Mouse (Mus musculus) layer of hippocampus, postnatal 10 days (tissue): Measurements from ENCODE around the gene Akap5. TPM values are rescaled to one million over a fixed set of nuclear protein-coding genes. Genes with fewer than 3 reads are reported as not detected.
A peak's percentile ranks its signal among the peaks of the same experiment; 100 is the strongest.

Experiments used
- DNase-seq, 2 experiments: peaks; one replicate each; pipeline ENCODE4 v3.0.0; 2021; ENCODE audit warnings: low spot score in 2 of 2
- total RNA-seq, 2 experiments: library from RNA; stranded (reverse); gene quantifications; 2 replicates each; pipeline ENCODE4 v1.2.3; 2021

Gene Akap5
- total RNA-seq, 2 experiments from 2014 or later = 48.9 to 52.7 TPM

- DNase-seq = no peak
These were observed 43.6 kb downstream of the Akap5 start for GRCm38 (mm10) chr12:76368201-76368789.

- DNase-seq = no peak
These were observed 44.1 kb downstream of the Akap5 start for GRCm38 (mm10) chr12:76368790-76369205.

DNA sequence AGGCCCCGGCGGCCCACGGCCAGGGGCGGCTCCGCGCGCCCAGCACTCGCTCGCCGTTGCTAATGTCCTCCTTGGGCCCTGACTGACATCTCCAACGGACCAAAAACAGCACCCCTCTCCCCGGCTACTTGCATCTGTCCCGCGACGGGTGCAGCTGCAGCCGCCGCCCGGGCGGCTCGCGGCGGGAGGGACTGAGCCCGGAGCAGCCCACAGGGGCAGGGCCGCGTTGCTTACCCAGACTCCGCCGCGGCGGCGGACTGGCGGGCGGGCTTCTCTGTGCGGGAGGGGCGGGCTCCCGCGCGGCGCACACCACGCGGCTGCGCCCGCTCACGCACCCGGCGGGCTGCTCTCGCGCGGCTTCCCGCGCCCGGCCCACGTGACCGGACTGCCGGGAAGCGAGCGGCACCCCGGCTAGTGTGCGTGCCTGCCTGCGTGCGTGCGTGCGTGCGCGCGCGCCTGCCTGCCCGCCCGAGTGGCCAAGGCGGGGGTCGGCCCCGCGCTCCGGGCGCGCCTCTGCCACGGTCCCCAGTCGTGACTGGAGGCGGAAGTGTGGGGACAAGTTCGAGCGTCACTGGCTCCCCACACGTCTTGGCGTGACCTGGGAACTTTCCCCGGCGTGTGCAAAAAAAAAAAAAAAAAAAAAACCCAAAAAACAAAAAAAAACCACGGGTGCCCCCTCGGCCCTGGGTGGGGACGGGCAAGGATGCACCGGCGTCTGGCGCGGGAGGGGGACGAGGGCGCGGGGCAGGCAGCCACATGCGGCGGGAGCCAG is 44.7 kb downstream of the Akap5 start, which contains the start of gene Zbtb25:
Gene Zbtb25, minus strand, starts transcription at position 397 of the 772 bp plus-strand sequence.
- DNase-seq = peak; percentile 81 to 89

DNA sequence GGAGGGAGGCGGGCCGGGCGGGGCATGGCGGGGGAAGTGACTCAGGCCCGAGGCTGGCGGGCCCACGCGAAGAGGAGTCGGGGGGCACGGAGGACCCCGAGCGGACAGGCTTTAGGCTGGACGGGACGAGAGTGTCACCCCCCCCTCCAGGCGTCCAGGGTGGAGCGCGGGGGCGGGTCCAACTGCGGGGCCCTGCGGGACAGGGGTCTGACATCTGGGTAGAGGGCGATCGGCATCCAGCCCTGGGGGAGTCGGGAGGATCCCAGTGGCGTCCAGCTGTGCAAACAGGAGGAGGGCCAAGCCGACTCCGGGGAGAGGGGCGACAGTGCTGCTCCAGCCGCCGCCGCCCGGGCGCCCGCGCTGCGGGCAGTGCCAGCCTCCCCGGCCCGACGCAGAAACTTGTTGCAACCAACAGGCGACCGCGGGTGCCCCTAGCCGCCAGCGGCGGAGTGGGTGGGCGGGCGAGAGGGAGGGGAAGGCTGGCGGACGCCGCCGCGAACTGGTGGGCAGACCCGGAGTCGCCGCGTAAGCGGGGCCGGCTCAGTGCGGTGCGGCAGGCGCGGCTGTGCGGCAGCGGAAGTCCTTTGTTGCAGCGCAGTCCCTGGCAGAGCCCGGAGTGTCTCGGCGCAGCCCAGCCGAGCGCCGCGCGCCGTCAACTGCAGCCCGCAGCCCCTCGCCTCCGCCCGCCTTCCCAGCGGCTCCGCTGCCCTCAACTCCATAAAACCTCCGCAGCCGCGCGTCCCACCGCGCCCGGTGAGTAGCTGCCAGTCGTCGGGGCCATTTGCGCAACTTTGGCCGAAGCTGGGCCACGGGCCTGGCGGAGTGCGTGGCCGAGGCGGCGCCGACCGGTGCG is 45.5 kb downstream of the Akap5 start, which contains the start of gene Zbtb1:
Gene Zbtb1, plus strand, starts transcription at position 289 of the 853 bp plus-strand sequence.
- DNase-seq = peak; percentile 80 to 86

- peak; percentile 68 to 74 for DNase-seq
These were observed 46.3 kb downstream of the Akap5 start for GRCm38 (mm10) chr12:76370831-76371571.

DNA sequence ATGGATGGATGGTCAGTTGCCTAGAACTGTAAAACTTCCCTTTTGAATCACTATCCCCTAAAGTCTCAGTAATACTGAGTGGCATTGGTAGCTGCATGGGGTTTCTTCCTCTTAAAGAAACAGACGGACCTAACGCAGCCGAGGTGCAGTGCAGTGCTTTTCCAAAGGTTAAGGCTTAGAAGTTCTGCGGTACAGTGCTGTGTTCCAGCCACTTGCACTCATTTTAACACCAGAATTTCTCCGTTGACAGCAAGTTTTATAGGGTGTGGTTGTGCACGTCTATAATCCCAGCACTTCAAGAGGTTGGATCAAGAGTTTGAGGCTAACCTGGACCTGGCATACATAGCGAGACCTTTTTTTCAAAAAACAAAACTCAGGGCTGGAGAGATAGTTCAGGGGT is 47.4 kb downstream of the Akap5 start:
- no peak for DNase-seq

- DNase-seq = no peak
These were observed 48.5 kb downstream of the Akap5 start for GRCm38 (mm10) chr12:76372881-76373818.

- DNase-seq = no peak
These were observed 49.3 kb downstream of the Akap5 start for GRCm38 (mm10) chr12:76373991-76374390.

- no peak for DNase-seq
These were observed 50.2 kb downstream of the Akap5 start for GRCm38 (mm10) chr12:76374911-76375310.

DNA sequence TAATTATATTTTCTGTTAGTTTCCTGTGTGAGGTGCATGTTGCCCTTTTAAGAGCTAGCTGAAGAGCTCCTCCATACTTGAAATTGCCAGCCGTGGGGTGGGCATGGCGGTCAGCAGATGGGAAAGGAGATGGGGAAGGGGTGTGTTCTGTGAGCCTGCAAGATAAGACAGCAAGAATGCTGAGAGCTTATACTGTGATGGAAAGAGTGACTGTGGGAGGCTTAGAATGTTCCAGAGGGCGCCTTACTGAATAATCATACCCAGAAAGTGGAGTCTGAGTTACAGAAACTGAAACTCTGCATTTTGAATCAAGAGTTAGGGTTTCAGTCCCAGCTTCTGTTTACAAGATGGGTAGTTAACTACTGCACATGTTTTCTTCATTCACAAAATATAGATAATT is 50.8 kb downstream of the Akap5 start:
- no peak for DNase-seq

GRCm38 (mm10) chr12:76376649-76377048 is 52.0 kb downstream of the Akap5 start:
- no peak for DNase-seq

- DNase-seq = no peak
These were observed 52.4 kb downstream of the Akap5 start for GRCm38 (mm10) chr12:76377059-76377458.

- no peak for DNase-seq
These were observed 53.0 kb downstream of the Akap5 start for GRCm38 (mm10) chr12:76377726-76378125.

DNA sequence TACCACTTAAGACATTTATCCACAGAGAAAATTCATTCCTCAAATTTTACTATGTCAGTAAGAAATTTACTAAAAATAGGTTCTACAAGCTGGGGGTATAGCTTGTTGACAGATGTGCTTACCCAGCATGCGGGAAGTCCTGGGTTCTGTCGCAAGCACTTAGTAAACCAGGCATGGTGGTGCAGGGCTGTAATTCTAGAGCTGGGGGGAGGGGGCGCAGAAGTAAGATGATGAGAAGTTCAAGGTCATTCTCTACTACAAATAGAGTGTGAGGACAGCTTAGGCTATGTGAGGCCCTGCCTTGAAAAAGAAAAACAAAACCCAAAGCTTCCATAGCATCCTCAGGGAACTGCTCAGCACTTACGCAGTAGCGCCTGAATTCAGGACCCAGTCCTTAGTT is 53.9 kb downstream of the Akap5 start:
- no peak for DNase-seq

GRCm38 (mm10) chr12:76380151-76380550 is 55.5 kb downstream of the Akap5 start:
- DNase-seq = no peak

Other genes with a start within 250 kb of the Akap5 start
- gene Esr2, start 147.6 kb upstream of the Akap5 start, total RNA-seq = under 1 TPM; 0.18 TPM
- not detected for gene Tex21, start 78.1 kb upstream of the Akap5 start, total RNA-seq
- gene Mthfd1, start 69.6 kb upstream of the Akap5 start, total RNA-seq = 10 to 100 TPM; 40.6 to 44.0 TPM
- gene Zbtb25, start 44.7 kb downstream of the Akap5 start, total RNA-seq = 10 to 100 TPM; 16.9 to 20.9 TPM
- 1 to 10 TPM; 5.6 to 6.1 TPM for gene Zbtb1, start 45.4 kb downstream of the Akap5 start, total RNA-seq
- 10 to 100 TPM; 62.3 to 75.3 TPM for gene Hspa2, start 79.3 kb downstream of the Akap5 start, total RNA-seq
- gene Ppp1r36, start 92.6 kb downstream of the Akap5 start, total RNA-seq = 1 to 10 TPM; 1.5 to 2.5 TPM
- gene Plekhg3, start 206.0 kb downstream of the Akap5 start, total RNA-seq = 1 to 10 TPM; 6.1 to 6.2 TPM